Mouse (Mus musculus): ENCODE results near the gene Zkscan4.

The Zkscan4 gene

GRCm38 (mm10) chr13:21530136-21530535, 51.4 kb downstream of the Zkscan4 start:
- DNase-seq = no peak

- DNase-seq = peak; percentile 92
These were observed 52.1 kb downstream of the Zkscan4 start, which contains the start of gene Zkscan8 for GRCm38 (mm10) chr13:21530781-21531201. Gene Zkscan8 (minus strand): TSS chr13:21531120.
